ENCODE assay signal across 8 mouse cellular contexts in the genomic region with DNA sequence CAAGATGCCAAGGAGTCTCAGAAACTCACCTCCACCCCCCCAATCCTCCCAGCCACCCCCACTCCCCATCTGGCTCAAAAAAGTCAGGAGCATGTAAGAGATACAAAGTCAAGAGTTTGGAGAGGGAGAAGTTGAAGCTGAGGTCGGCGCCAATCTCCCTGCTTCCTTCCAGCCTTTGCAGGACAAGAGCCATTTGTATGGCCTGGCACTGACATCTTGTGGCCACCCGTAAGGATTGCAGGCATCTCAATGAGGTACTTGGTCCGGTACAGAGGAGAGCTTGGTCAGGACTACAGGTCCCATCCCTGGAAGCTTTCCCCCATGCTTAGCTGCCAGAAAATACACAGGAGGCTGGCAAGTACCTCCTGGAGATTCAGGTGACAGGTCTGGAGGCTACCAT. TPM values are rescaled to one million over a fixed set of nuclear protein-coding genes. Genes with fewer than 3 reads are reported as not detected.
DNase-seq lines count a peak whose midpoint lies in the region; ATAC-seq and TF ChIP-seq lines count a peak whose summit lies in the region.

No protein-coding gene starts in this region.

- no peak overlapping the region for H3K4me2 ChIP-seq in kidney, embryonic 15.5 days
- no peak overlapping the region for H3K4me2 ChIP-seq in liver, postnatal 0 days (ENCODE audit: low read depth, low read length)

- TF ChIP-seq EP300 in liver, postnatal 0 days (IDR thresholded peaks at IDR 0.05; ENCODE audit: low read depth): no peak

- no peak overlapping the region for H3K4me3 ChIP-seq in gastrocnemius, adult 2 months
- H3K4me3 ChIP-seq in kidney, embryonic 15.5 days (replicated peaks): no peak overlapping the region
- H3K4me3 ChIP-seq in liver, postnatal 0 days (ENCODE audit: low read depth, low read length): no peak overlapping the region

- POLR2A ChIA-PET in Patski (lab: Charles Lee): interaction anchor here (0.5 to 4.2 kb wide), 11 partner anchors 38 to 316 kb away, joined by 3 to 20 read pairs (median 3); partner anchors contain the start of genes Mrpl43, Pax2 and Twnk

- H3K27ac ChIP-seq in gastrocnemius, adult 2 months: no peak overlapping the region
- H3K27ac ChIP-seq in kidney, embryonic 15.5 days: no peak overlapping the region
- no peak overlapping the region for H3K27ac ChIP-seq in liver, postnatal 0 days (ENCODE audit: low read depth)

- in situ Hi-C loops in Patski (cut with MboI; ENCODE audit: low pct_unique_long_range_greater_than_20kb): loop anchor here (5.0 kb wide), 1 partner anchor 42 kb away; no protein-coding TSS in a partner anchor

- H3K9ac ChIP-seq in kidney, embryonic 15.5 days: no peak overlapping the region
- no peak overlapping the region for H3K9ac ChIP-seq in liver, postnatal 0 days (replicated peaks)

- WGBS in kidney, embryonic 15.5 days: 1% methylated on average over 4 of the region's 4 CpGs
- 0% methylated on average over 4 of the region's 4 CpGs for WGBS in liver, postnatal 0 days (ENCODE audit: insufficient replicate concordance)

- peak; percentile 95 for TF ChIP-seq CTCF in Patski (IDR thresholded peaks at IDR 0.05)
- TF ChIP-seq CTCF in gastrocnemius, adult 2 months (IDR thresholded peaks at IDR 0.05): peak; percentile 89
- peak; percentile 92 for TF ChIP-seq CTCF in liver, postnatal 0 days (IDR thresholded peaks at IDR 0.05; ENCODE audit: low read depth)

- H3K4me1 ChIP-seq in kidney, embryonic 15.5 days: peaks cover 66% of the 10 kb centered on the region
- peaks cover 3% of the 10 kb centered on the region; the same call in 1 of the 2 replicates for H3K4me1 ChIP-seq in liver, postnatal 0 days (ENCODE audit: insufficient read depth)

- CTCF ChIA-PET in Patski (lab: Charles Lee): interaction anchor here (0.9 to 8.5 kb wide), 16 partner anchors 14 to 351 kb away, joined by 3 to 97 read pairs (median 6); partner anchors contain the start of genes Hif1an, Ndufb8 and Pax2

- ATAC-seq in Patski: no peak
- 0 out of 2 replicates have a peak, but pooled peaks have one; percentile 47 for ATAC-seq in kidney, embryonic 15.5 days (replicated peaks; ENCODE audit: low FRiP score)
- peak; percentile 59; the same call in 1 of the 2 replicates for ATAC-seq in liver, postnatal 0 days

- intact Hi-C loops in gastrocnemius, adult 2 months (cut with DNase I): loop anchor here (1.0 to 10.0 kb wide), 2 partner anchors 240 to 313 kb away; no protein-coding TSS in a partner anchor

- H3K9me3 ChIP-seq in kidney, embryonic 15.5 days (replicated peaks): no peaks in the 10 kb centered on the region
- H3K9me3 ChIP-seq in liver, postnatal 0 days (ENCODE audit: low read length): no peaks in the 10 kb centered on the region

- peak; percentile 55 to 57 for DNase-seq in B cell, adult 2 months
- DNase-seq in Patski (ENCODE audit: low read depth, low spot score): no peak
- DNase-seq in cerebellum, postnatal 4 days (ENCODE audit: low spot score in 2 of 2): peak; percentile 53 to 70
- peak; percentile 76 for DNase-seq in gastrocnemius, adult 2 months
- DNase-seq in liver, postnatal 0 days: peak; percentile 69
- DNase-seq in retina, embryonic 14.5 days (ENCODE audit: low spot score): peak; percentile 89
- DNase-seq in yolk sac, embryonic 10.5 days (ENCODE audit: low spot score): peak; percentile 62

- H3K27me3 ChIP-seq in Patski: no peaks in the 10 kb centered on the region
- peaks cover 23% of the 10 kb centered on the region; the same call in 1 of the 2 replicates for H3K27me3 ChIP-seq in kidney, embryonic 15.5 days
- peaks cover 11% of the 10 kb centered on the region; the same call in 1 of the 2 replicates for H3K27me3 ChIP-seq in liver, postnatal 0 days (ENCODE audit: insufficient read depth, low read length)

- no peaks in the 10 kb centered on the region for H3K36me3 ChIP-seq in kidney, embryonic 15.5 days
- no peaks in the 10 kb centered on the region for H3K36me3 ChIP-seq in liver, postnatal 0 days (replicated peaks; ENCODE audit: insufficient read depth, low read length)

RNA-seq across cellular contexts. Expression of gene Slf2, which starts 35.7 kb away (rescaled TPM):
- polyA plus RNA-seq in Patski (2021): 100 TPM
- 10 to 100 TPM; 11.9 to 14.5 TPM for total RNA-seq in gastrocnemius, adult 2 months (2021)
- polyA plus RNA-seq in kidney, embryonic 15.5 days (2015; fragmentation: Nextera tagmentation; extraction: Ambion mirVana): 40.5 and 40.6 TPM in 2 replicates
- 6.5 and 7.5 TPM in 2 replicates for polyA plus RNA-seq in liver, postnatal 0 days (2015; fragmentation: Nextera tagmentation; extraction: Ambion mirVana)
